Mouse (Mus musculus): Measurements from ENCODE around the gene Ccdc54. TPM values are rescaled to one million over a fixed set of nuclear protein-coding genes. Genes with fewer than 3 reads are reported as not detected.

The Ccdc54 gene
- not detected in 2 replicates for polyA plus RNA-seq (2012; ENCODE audit: insufficient read depth, insufficient read length, missing spikeins)

DNA sequence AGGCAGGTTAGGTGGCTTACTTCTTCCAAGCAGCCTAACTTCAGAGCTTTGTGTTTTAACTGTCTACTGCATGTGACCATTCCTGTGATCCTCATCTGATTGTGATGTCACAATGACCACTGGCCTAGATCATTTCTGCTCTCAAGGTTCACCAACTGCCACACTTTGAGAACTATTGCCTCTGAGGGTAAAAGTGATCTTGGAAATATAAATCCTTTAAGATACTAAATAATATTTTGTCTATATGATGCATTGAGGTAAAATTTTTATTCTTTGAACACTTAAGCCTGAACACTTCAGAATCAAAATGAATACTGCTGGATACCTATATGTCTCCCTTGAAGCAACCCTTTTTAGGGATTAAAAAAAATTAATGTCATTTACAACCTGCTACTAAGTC lies at the start of gene Ccdc54:
Gene Ccdc54, minus strand, starts transcription at position 101 of the 400 bp plus-strand sequence.
- Histone ChIP-seq H3K4me1 (ENCODE audit: control insufficient read depth, insufficient read depth, low read length) (peaks cover 41% of the 10 kb centered on the region), H3K4me3 (ENCODE audit: insufficient read depth, low read length) (no peak within 1 kb of the TSS), H3K27ac (ENCODE audit: insufficient read depth, low read depth, low read length) (peak within 1 kb of the TSS; percentile 92)
- TF ChIP-seq CTCF (IDR thresholded peaks at IDR 0.05; ENCODE audit: low read depth, low read length) (no peak), POLR2A (IDR thresholded peaks at IDR 0.05; ENCODE audit: borderline replicate concordance, low read depth, low read length) (no peak)

DNA sequence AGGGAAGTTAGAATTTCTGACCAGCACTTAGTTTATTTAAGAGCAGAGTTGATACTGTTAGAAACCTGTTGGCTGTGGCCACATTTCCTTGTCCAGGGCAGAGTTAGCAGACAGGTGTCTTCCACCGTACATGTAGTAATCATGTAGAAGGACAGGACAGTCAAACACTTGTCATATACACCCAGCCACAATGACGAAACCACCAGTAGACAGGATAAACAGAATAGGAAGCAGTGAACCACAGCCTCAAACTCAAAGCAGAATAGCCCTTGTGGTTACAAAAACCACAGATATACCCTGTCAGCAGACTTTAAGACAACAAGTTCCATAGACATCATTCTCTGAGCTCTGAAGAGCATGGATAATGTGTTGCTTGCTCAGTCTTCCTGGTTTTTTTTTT lies 41.6 kb upstream of the Ccdc54 start:
- Histone ChIP-seq H3K4me3 (ENCODE audit: insufficient read depth, low read length) (no peak overlapping the region; the same call in 1 of the 2 replicates), H3K27ac (ENCODE audit: insufficient read depth, low read depth, low read length) (peak overlapping the region; percentile 77), H3K4me1 (ENCODE audit: control insufficient read depth, insufficient read depth, low read length) (peaks cover 34% of the 10 kb centered on the region)
- TF ChIP-seq POLR2A (IDR thresholded peaks at IDR 0.05; ENCODE audit: borderline replicate concordance, low read depth, low read length) (no peak), CTCF (IDR thresholded peaks at IDR 0.05; ENCODE audit: low read depth, low read length) (no peak)

- TF ChIP-seq POLR2A (IDR thresholded peaks at IDR 0.05; ENCODE audit: borderline replicate concordance, low read depth, low read length) (no peak), CTCF (IDR thresholded peaks at IDR 0.05; ENCODE audit: low read depth, low read length) (no peak)
- H3K4me3 ChIP-seq (ENCODE audit: insufficient read depth, low read length), result no peak overlapping the region
- peaks cover 11% of the 10 kb centered on the region for H3K4me1 ChIP-seq (ENCODE audit: control insufficient read depth, insufficient read depth, low read length)
- H3K27ac ChIP-seq (ENCODE audit: insufficient read depth, low read depth, low read length), result no peak overlapping the region
These were observed 24.6 kb upstream of the Ccdc54 start for GRCm38 (mm10) chr16:50615569-50615968.

GRCm38 (mm10) chr16:50612944-50613343 lies 22.0 kb upstream of the Ccdc54 start:
- H3K4me1 ChIP-seq (ENCODE audit: control insufficient read depth, insufficient read depth, low read length), result peaks cover 20% of the 10 kb centered on the region
- H3K27ac ChIP-seq (ENCODE audit: insufficient read depth, low read depth, low read length), result peak overlapping the region; percentile 82
- no peak for TF ChIP-seq CTCF (IDR thresholded peaks at IDR 0.05; ENCODE audit: low read depth, low read length)
- no peak for TF ChIP-seq POLR2A (IDR thresholded peaks at IDR 0.05; ENCODE audit: borderline replicate concordance, low read depth, low read length)
- H3K4me3 ChIP-seq (ENCODE audit: insufficient read depth, low read length), result peak overlapping the region; percentile 13; the same call in 1 of the 2 replicates

GRCm38 (mm10) chr16:50610580-50610979 lies 19.6 kb upstream of the Ccdc54 start:
- Histone ChIP-seq H3K27ac (ENCODE audit: insufficient read depth, low read depth, low read length) (no peak overlapping the region; the same call in 1 of the 2 replicates), H3K4me1 (ENCODE audit: control insufficient read depth, insufficient read depth, low read length) (peaks cover 20% of the 10 kb centered on the region), H3K4me3 (ENCODE audit: insufficient read depth, low read length) (no peak overlapping the region)
- TF ChIP-seq CTCF (IDR thresholded peaks at IDR 0.05; ENCODE audit: low read depth, low read length), result no peak
- no peak for TF ChIP-seq POLR2A (IDR thresholded peaks at IDR 0.05; ENCODE audit: borderline replicate concordance, low read depth, low read length)

DNA sequence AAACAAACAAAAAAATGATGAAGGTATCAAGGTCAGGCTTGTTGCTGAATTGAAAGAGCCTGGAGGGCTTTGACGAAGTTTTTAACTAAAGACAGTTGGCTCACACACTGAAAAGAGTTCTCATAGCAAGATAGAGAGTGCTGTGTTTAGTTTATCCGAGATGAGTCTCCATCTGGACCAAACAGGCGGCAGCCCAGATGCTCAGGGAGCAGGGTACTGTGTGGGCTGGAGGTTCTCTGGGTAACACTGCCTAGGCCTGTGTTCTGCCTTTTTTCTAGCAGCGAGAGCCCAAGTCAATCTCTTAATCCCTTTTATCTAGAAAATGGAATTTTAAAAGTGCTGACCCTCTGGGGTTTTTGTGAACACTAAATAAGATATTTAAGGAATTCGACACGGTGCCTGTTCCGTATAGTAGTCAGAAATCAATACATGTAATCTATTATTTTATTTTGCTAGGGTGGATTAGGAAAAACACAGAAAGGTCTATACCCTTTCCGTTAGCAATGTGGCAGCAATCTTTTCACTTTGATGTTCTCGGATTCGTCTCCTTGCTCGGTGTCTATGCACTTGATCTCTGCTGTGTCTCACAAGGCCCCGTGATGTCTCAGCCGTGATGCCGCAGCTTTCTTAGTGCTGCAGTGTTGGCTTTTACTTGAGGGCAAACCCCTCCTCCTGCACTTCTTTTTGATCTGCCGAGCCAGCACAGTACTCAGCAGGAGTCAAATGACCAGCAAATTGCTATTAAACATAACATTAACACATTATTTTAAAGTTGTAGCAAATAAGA lies 17.0 kb upstream of the Ccdc54 start:
- TF ChIP-seq POLR2A (IDR thresholded peaks at IDR 0.05; ENCODE audit: borderline replicate concordance, low read depth, low read length) (no peak), CTCF (IDR thresholded peaks at IDR 0.05; ENCODE audit: low read depth, low read length) (no peak)
- Histone ChIP-seq H3K4me1 (ENCODE audit: control insufficient read depth, insufficient read depth, low read length) (peaks cover 18% of the 10 kb centered on the region), H3K4me3 (ENCODE audit: insufficient read depth, low read length) (no peak overlapping the region), H3K27ac (ENCODE audit: insufficient read depth, low read depth, low read length) (no peak overlapping the region)

GRCm38 (mm10) chr16:50604826-50605225 lies 13.9 kb upstream of the Ccdc54 start:
- peaks cover 4% of the 10 kb centered on the region for H3K4me1 ChIP-seq (ENCODE audit: control insufficient read depth, insufficient read depth, low read length)
- no peak for TF ChIP-seq CTCF (IDR thresholded peaks at IDR 0.05; ENCODE audit: low read depth, low read length)
- TF ChIP-seq POLR2A (IDR thresholded peaks at IDR 0.05; ENCODE audit: borderline replicate concordance, low read depth, low read length), result no peak
- no peak overlapping the region for H3K27ac ChIP-seq (ENCODE audit: insufficient read depth, low read depth, low read length)
- H3K4me3 ChIP-seq (ENCODE audit: insufficient read depth, low read length), result no peak overlapping the region

GRCm38 (mm10) chr16:50601947-50602346 lies 11.0 kb upstream of the Ccdc54 start:
- TF ChIP-seq CTCF (IDR thresholded peaks at IDR 0.05; ENCODE audit: low read depth, low read length), result no peak
- no peak for TF ChIP-seq POLR2A (IDR thresholded peaks at IDR 0.05; ENCODE audit: borderline replicate concordance, low read depth, low read length)
- H3K4me3 ChIP-seq (ENCODE audit: insufficient read depth, low read length), result no peak overlapping the region
- peaks cover 3% of the 10 kb centered on the region for H3K4me1 ChIP-seq (ENCODE audit: control insufficient read depth, insufficient read depth, low read length)

GRCm38 (mm10) chr16:50600665-50601064 lies 9.7 kb upstream of the Ccdc54 start:
- TF ChIP-seq CTCF (IDR thresholded peaks at IDR 0.05; ENCODE audit: low read depth, low read length) (no peak), POLR2A (IDR thresholded peaks at IDR 0.05; ENCODE audit: borderline replicate concordance, low read depth, low read length) (no peak)
- H3K4me3 ChIP-seq (ENCODE audit: insufficient read depth, low read length), result no peak overlapping the region
- H3K4me1 ChIP-seq (ENCODE audit: control insufficient read depth, insufficient read depth, low read length), result peaks cover 3% of the 10 kb centered on the region
- H3K27ac ChIP-seq (ENCODE audit: insufficient read depth, low read depth, low read length), result no peak overlapping the region

More at GRCm38 (mm10) chr16:50601947-50602346, 11.0 kb upstream of the Ccdc54 start:
- H3K27ac ChIP-seq (ENCODE audit: insufficient read depth, low read depth, low read length), result no peak overlapping the region

DNA sequence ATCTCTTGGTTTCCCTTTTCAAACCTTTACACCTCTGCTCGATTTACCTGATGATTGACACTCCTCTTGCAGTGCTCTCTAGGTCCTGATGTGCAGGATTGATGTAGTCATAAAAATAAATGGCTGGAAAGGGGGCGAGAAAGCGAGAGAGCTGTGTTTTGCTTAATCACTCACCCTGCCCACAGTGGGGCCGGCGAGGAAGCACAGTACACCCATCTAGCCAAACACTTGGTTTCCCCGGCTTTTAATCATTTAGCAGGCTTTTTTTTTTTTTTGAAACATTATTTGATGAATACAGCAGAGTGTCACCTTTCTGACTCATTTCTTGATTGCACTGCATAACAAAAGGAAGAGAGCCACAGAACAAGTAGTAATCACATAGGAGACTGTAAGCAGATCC lies 5.7 kb upstream of the Ccdc54 start:
- Histone ChIP-seq H3K4me3 (ENCODE audit: insufficient read depth, low read length) (no peak overlapping the region), H3K27ac (ENCODE audit: insufficient read depth, low read depth, low read length) (no peak overlapping the region), H3K4me1 (ENCODE audit: control insufficient read depth, insufficient read depth, low read length) (peaks cover 4% of the 10 kb centered on the region)
- TF ChIP-seq POLR2A (IDR thresholded peaks at IDR 0.05; ENCODE audit: borderline replicate concordance, low read depth, low read length) (no peak), CTCF (IDR thresholded peaks at IDR 0.05; ENCODE audit: low read depth, low read length) (no peak)

Measured in bone marrow macrophage, adult 2 months (primary cell).